Mouse (Mus musculus) brain, embryonic 14.5 days (tissue): ENCODE measurements around the gene Haus3.

Experiments
- CTCF ChIP-seq: fragments of 200-500 bp; IDR thresholded peaks from 2 replicates; pipeline ENCODE4 v1.5.1; 2012; ENCODE audit warnings: inconsistent platforms, mild to moderate bottlenecking, moderate library complexity, borderline replicate concordance; ENCODE audit not compliant: insufficient read depth, insufficient read length; ENCODE audit errors: extremely low read depth
- POLR2A ChIP-seq: fragments of 200-500 bp; IDR thresholded peaks from 2 replicates; pipeline ENCODE4 v1.6.1; 2012; ENCODE audit warnings: mild to moderate bottlenecking, inconsistent platforms, borderline replicate concordance; ENCODE audit not compliant: poor library complexity, insufficient read depth, insufficient read length, severe bottlenecking; ENCODE audit errors: extremely low read depth

DNA sequence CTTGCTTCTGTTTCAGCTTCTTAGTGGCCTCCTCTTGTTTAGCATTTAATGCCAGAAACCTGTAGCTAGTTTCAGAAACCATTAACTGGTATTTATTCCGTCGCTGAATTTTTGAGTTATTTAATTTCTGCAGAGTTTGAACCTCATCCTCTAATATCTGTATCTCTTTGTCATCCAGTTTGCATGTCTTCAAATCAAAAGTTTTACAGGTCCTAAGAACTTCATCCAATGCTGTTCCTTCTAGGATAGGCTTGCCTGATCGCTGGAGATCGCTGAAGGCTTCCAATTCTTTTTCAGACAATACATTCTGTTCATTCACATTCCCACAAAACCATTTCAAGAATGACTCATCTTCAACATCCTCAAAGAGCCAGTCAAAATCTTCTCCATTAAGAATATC, 1.5 kb downstream of the Haus3 start:
- no peak for TF ChIP-seq CTCF
- TF ChIP-seq POLR2A = no peak
